Mouse (Mus musculus) liver, adult 2 months (tissue): ENCODE results near the gene Inhbb.

Experiments used
- CTCF ChIP-seq: fragments of 200-500 bp; IDR thresholded peaks from 2 replicates; pipeline ENCODE4 v1.5.1; 2011; ENCODE audit warnings: low read depth, low read length, control low read depth
- POLR2A ChIP-seq: fragments of 200-500 bp; IDR thresholded peaks from 2 replicates; pipeline ENCODE4 v1.6.1; 2011; ENCODE audit warnings: low read length, control low read depth; ENCODE audit not compliant: insufficient read depth; ENCODE audit errors: extremely low read depth

- TF ChIP-seq CTCF (no peak), POLR2A (no peak)
Measured at GRCm38 (mm10) chr1:119450651-119451345, 28.8 kb upstream of the Inhbb start.
